Mouse (Mus musculus): ENCODE measurements around the gene Fry. TPM values are rescaled to one million over a fixed set of nuclear protein-coding genes. Genes with fewer than 3 reads are reported as not detected.

Fry gene
- polyA plus RNA-seq, 1 experiment from 2014 or later = 32.5 TPM

- no peaks in the 10 kb centered on the region for H3K9me3 ChIP-seq (replicated peaks; ENCODE audit: control insufficient read depth, low read length)
- no peak overlapping the region for H3K27ac ChIP-seq (ENCODE audit: low read depth, low read length)
- no peak overlapping the region for H3K9ac ChIP-seq (ENCODE audit: low read depth, low read length)
- WGBS (ENCODE audit: insufficient replicate concordance) = 81% methylated on average over 11 of the region's 11 CpGs
- H3K4me2 ChIP-seq = no peak overlapping the region
- no peak overlapping the region for H3K4me3 ChIP-seq (ENCODE audit: low read depth, low read length)
- H3K4me1 ChIP-seq (ENCODE audit: control insufficient read depth, insufficient read depth, low read length) = no peaks in the 10 kb centered on the region
- no peaks in the 10 kb centered on the region for H3K27me3 ChIP-seq (ENCODE audit: control insufficient read depth, insufficient read depth, low read length)
- ATAC-seq (replicated peaks; ENCODE audit: insufficient number of reproducible peaks, low FRiP score, low TSS enrichment) = no peak
- no peaks in the 10 kb centered on the region for H3K36me3 ChIP-seq (ENCODE audit: control insufficient read depth, insufficient read depth, low read length)
Measured at GRCm38 (mm10) chr5:150101789-150102188, 16.7 kb upstream of the Fry start.

DNA sequence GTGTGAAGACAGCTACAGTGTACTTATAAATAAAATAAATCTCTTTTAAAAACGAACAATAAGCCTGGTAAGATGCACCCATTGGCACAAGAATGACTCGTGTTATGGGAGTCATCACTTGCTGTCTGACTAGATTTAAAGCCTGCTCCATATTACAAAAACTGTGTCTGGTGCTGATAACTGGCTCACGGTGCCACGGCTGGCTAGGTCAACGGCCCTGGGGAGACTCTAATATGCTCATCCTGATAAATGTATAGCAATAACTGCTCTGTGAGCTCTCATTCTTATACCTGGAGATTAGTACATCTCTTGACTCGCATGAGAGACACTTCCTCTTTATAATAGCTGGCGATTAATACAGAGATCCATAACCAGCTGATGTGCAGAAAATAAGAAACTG, 12.1 kb upstream of the Fry start:
- Histone ChIP-seq H3K9me3 (replicated peaks; ENCODE audit: control insufficient read depth, low read length) (no peaks in the 10 kb centered on the region), H3K4me1 (ENCODE audit: control insufficient read depth, insufficient read depth, low read length) (no peaks in the 10 kb centered on the region), H3K4me3 (ENCODE audit: low read depth, low read length) (no peak overlapping the region), H3K4me2 (no peak overlapping the region), H3K9ac (ENCODE audit: low read depth, low read length) (no peak overlapping the region), H3K27me3 (ENCODE audit: control insufficient read depth, insufficient read depth, low read length) (no peaks in the 10 kb centered on the region), H3K36me3 (ENCODE audit: control insufficient read depth, insufficient read depth, low read length) (no peaks in the 10 kb centered on the region), H3K27ac (ENCODE audit: low read depth, low read length) (no peak overlapping the region)
- no peak for ATAC-seq (replicated peaks; ENCODE audit: insufficient number of reproducible peaks, low FRiP score, low TSS enrichment)
- WGBS (ENCODE audit: insufficient replicate concordance) = 79% methylated on average over 7 of the region's 7 CpGs

- H3K4me2 ChIP-seq = no peak overlapping the region
- no peaks in the 10 kb centered on the region for H3K36me3 ChIP-seq (ENCODE audit: control insufficient read depth, insufficient read depth, low read length)
- H3K27ac ChIP-seq (ENCODE audit: low read depth, low read length) = no peak overlapping the region
- no peak overlapping the region for H3K4me3 ChIP-seq (ENCODE audit: low read depth, low read length)
- no peaks in the 10 kb centered on the region for H3K27me3 ChIP-seq (ENCODE audit: control insufficient read depth, insufficient read depth, low read length)
- no peaks in the 10 kb centered on the region for H3K9me3 ChIP-seq (replicated peaks; ENCODE audit: control insufficient read depth, low read length)
- 53% methylated on average over 8 of the region's 8 CpGs for WGBS (ENCODE audit: insufficient replicate concordance)
- no peak overlapping the region for H3K9ac ChIP-seq (ENCODE audit: low read depth, low read length)
- H3K4me1 ChIP-seq (ENCODE audit: control insufficient read depth, insufficient read depth, low read length) = peaks cover 11% of the 10 kb centered on the region
- no peak for ATAC-seq (replicated peaks; ENCODE audit: insufficient number of reproducible peaks, low FRiP score, low TSS enrichment)
Measured at GRCm38 (mm10) chr5:150111236-150111635, 7.2 kb upstream of the Fry start.

DNA sequence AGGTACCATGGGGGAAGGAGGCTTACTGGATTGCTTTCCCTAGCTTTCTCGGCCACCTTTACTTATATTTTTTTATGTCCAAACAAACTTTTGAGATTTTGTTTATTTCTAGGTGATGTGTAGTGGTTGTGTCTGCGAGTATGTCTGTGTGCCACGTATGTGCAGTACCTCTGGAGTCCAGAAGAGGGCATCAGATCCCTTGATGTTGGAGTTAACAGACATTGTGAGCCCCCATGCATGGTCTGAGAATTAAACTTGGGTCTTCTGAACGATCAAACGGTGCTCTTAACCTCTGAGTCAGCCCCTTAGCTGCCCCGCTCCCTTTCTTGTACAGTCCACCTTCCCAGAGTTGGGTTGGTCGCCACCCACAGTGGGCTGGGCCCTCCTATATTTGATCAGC, 4.4 kb upstream of the Fry start:
- H3K4me3 ChIP-seq (ENCODE audit: low read depth, low read length) = no peak overlapping the region
- no peak overlapping the region for H3K4me2 ChIP-seq
- H3K36me3 ChIP-seq (ENCODE audit: control insufficient read depth, insufficient read depth, low read length) = no peaks in the 10 kb centered on the region
- H3K27me3 ChIP-seq (ENCODE audit: control insufficient read depth, insufficient read depth, low read length) = no peaks in the 10 kb centered on the region
- no peak overlapping the region for H3K27ac ChIP-seq (ENCODE audit: low read depth, low read length)
- ATAC-seq (replicated peaks; ENCODE audit: insufficient number of reproducible peaks, low FRiP score, low TSS enrichment) = no peak
- WGBS (ENCODE audit: insufficient replicate concordance) = 68% methylated on average over 7 of the region's 7 CpGs
- peaks cover 11% of the 10 kb centered on the region for H3K4me1 ChIP-seq (ENCODE audit: control insufficient read depth, insufficient read depth, low read length)
- H3K9ac ChIP-seq (ENCODE audit: low read depth, low read length) = no peak overlapping the region
- H3K9me3 ChIP-seq (replicated peaks; ENCODE audit: control insufficient read depth, low read length) = peaks cover 3% of the 10 kb centered on the region; the same call in 1 of the 2 replicates

GRCm38 (mm10) chr5:150114778-150115177, 3.7 kb upstream of the Fry start:
- Histone ChIP-seq H3K9ac (ENCODE audit: low read depth, low read length) (no peak overlapping the region), H3K4me2 (no peak overlapping the region), H3K4me3 (ENCODE audit: low read depth, low read length) (no peak overlapping the region), H3K27ac (ENCODE audit: low read depth, low read length) (no peak overlapping the region), H3K36me3 (ENCODE audit: control insufficient read depth, insufficient read depth, low read length) (no peaks in the 10 kb centered on the region), H3K4me1 (ENCODE audit: control insufficient read depth, insufficient read depth, low read length) (peaks cover 11% of the 10 kb centered on the region), H3K9me3 (replicated peaks; ENCODE audit: control insufficient read depth, low read length) (peaks cover 3% of the 10 kb centered on the region; the same call in 1 of the 2 replicates), H3K27me3 (ENCODE audit: control insufficient read depth, insufficient read depth, low read length) (no peaks in the 10 kb centered on the region)
- ATAC-seq (replicated peaks; ENCODE audit: insufficient number of reproducible peaks, low FRiP score, low TSS enrichment) = no peak
- WGBS (ENCODE audit: insufficient replicate concordance) = 83% methylated on average over 4 of the region's 4 CpGs

- Histone ChIP-seq H3K4me2 (peak overlapping the region; percentile 23; the same call in 1 of the 2 replicates), H3K36me3 (ENCODE audit: control insufficient read depth, insufficient read depth, low read length) (no peaks in the 10 kb centered on the region), H3K9ac (ENCODE audit: low read depth, low read length) (no peak overlapping the region; the same call in 1 of the 2 replicates), H3K27me3 (ENCODE audit: control insufficient read depth, insufficient read depth, low read length) (no peaks in the 10 kb centered on the region), H3K9me3 (replicated peaks; ENCODE audit: control insufficient read depth, low read length) (peaks cover 3% of the 10 kb centered on the region; the same call in 1 of the 2 replicates), H3K4me1 (ENCODE audit: control insufficient read depth, insufficient read depth, low read length) (peaks cover 11% of the 10 kb centered on the region), H3K4me3 (ENCODE audit: low read depth, low read length) (no peak overlapping the region), H3K27ac (ENCODE audit: low read depth, low read length) (0 out of 2 replicates have a peak overlapping the region, but pooled peaks have one; percentile 4)
- ATAC-seq (replicated peaks; ENCODE audit: insufficient number of reproducible peaks, low FRiP score, low TSS enrichment) = 0 out of 2 replicates have a peak, but pooled peaks have one; percentile 50
- WGBS (ENCODE audit: insufficient replicate concordance) = 51% methylated on average over 16 of the region's 16 CpGs
Measured at GRCm38 (mm10) chr5:150115271-150116092, 3.0 kb upstream of the Fry start.

DNA sequence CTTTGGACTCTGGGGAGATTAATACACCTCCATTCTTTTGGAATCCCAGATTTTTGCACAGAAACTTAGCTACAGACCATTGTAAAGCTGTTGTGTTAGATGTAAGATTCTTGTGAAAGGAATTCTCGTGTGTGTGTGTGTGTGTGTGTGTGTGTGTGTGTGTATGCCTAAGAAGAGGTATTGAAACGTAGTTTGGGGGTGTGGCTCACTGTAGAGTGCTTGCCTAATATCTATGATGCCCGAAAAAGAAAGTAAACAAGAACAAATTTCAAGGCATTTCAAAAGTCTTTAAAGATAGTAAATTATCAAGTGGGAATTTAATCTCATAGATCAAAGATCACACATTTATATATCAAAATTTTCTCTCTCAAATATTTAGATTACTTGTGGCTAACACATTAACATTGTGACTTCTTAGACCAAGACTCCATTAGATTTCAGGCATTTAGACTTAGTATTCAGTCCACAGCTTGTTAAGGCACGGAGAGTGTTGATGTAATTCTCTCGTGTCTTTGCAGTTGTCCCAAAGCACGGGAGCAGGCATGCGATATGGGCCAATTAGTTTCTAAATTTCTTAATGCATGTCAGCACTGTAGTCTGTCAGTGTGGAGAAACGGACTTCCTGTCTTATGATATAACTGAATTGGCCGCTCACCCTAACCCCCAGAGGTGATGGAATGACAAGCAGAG, 2.1 kb upstream of the Fry start:
- ATAC-seq (replicated peaks; ENCODE audit: insufficient number of reproducible peaks, low FRiP score, low TSS enrichment) = no peak
- no peak overlapping the region for H3K4me3 ChIP-seq (ENCODE audit: low read depth, low read length)
- no peak overlapping the region for H3K9ac ChIP-seq (ENCODE audit: low read depth, low read length)
- H3K27ac ChIP-seq (ENCODE audit: low read depth, low read length) = no peak overlapping the region
- no peak overlapping the region for H3K4me2 ChIP-seq
- peaks cover 3% of the 10 kb centered on the region; the same call in 1 of the 2 replicates for H3K9me3 ChIP-seq (replicated peaks; ENCODE audit: control insufficient read depth, low read length)
- WGBS (ENCODE audit: insufficient replicate concordance) = 72% methylated on average over 9 of the region's 9 CpGs
- H3K36me3 ChIP-seq (ENCODE audit: control insufficient read depth, insufficient read depth, low read length) = no peaks in the 10 kb centered on the region
- no peaks in the 10 kb centered on the region for H3K27me3 ChIP-seq (ENCODE audit: control insufficient read depth, insufficient read depth, low read length)
- H3K4me1 ChIP-seq (ENCODE audit: control insufficient read depth, insufficient read depth, low read length) = peaks cover 11% of the 10 kb centered on the region

DNA sequence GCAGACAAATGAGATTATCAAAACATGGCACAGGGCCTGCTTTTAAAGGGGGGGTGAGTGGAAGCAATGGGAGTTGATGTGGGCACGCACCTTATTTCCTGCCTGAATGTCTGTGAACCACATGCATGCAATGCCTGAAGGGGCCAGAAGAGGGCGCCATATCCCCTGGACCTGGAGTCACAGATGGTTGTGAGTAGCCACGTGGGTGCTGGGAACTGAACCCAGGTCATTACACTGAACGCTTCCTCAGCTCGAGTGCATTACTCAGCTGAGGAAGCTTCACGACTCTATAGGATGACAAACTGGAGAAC, 1.6 kb upstream of the Fry start:
- no peak overlapping the region for H3K27ac ChIP-seq (ENCODE audit: low read depth, low read length)
- WGBS (ENCODE audit: insufficient replicate concordance) = 85% methylated on average over 6 of the region's 6 CpGs
- no peak for ATAC-seq (replicated peaks; ENCODE audit: insufficient number of reproducible peaks, low FRiP score, low TSS enrichment)

More for the DNA sequence above, 1.6 kb upstream of the Fry start:
- H3K4me2 ChIP-seq = no peak overlapping the region
- peaks cover 11% of the 10 kb centered on the region for H3K4me1 ChIP-seq (ENCODE audit: control insufficient read depth, insufficient read depth, low read length)
- H3K9me3 ChIP-seq (replicated peaks; ENCODE audit: control insufficient read depth, low read length) = peaks cover 3% of the 10 kb centered on the region; the same call in 1 of the 2 replicates
- H3K4me3 ChIP-seq (ENCODE audit: low read depth, low read length) = no peak overlapping the region
- no peaks in the 10 kb centered on the region for H3K36me3 ChIP-seq (ENCODE audit: control insufficient read depth, insufficient read depth, low read length)
- H3K9ac ChIP-seq (ENCODE audit: low read depth, low read length) = no peak overlapping the region
- no peaks in the 10 kb centered on the region for H3K27me3 ChIP-seq (ENCODE audit: control insufficient read depth, insufficient read depth, low read length)
